Mouse (Mus musculus): ENCODE measurements around the gene Prdm1. TPM values are rescaled to one million over a fixed set of nuclear protein-coding genes. Genes with fewer than 3 reads are reported as not detected.

The Prdm1 gene
- total RNA-seq (2012; rRNA removed) = 2.2 and 3.1 TPM in 2 replicates

- Histone ChIP-seq H3K27ac (ENCODE audit: insufficient read depth, low read depth, low read length, poor library complexity, severe bottlenecking) (no peak within 1 kb of the TSS), H3K9ac (ENCODE audit: insufficient read depth, low read depth, low read length, poor library complexity, severe bottlenecking) (peak within 1 kb of the TSS; percentile 51), H3K4me1 (ENCODE audit: control insufficient read depth in 2 of 2, insufficient read depth in 2 of 2, low read length in 2 of 2, poor library complexity in 1 of 2) (peaks cover 2% of the 10 kb centered on the region in 2 experiments; a peak in 2 of 4 replicates), H3K4me3 (ENCODE audit: insufficient read depth in 1 of 2, low read depth in 1 of 2, low read length in 2 of 2, poor library complexity in 1 of 2, severe bottlenecking in 1 of 2) (peak within 1 kb of the TSS; percentile 67 to 76), H3K36me3 (ENCODE audit: control insufficient read depth, insufficient read depth, low read length, poor library complexity, severe bottlenecking) (no peaks in the 10 kb centered on the region), H3K9me3 (ENCODE audit: control insufficient read depth, insufficient read depth, low read depth, low read length) (no peaks in the 10 kb centered on the region)
- DNase-seq (ENCODE audit: low read depth, low spot score) = no peak
- in situ Hi-C loops (cut with MboI; ENCODE audit: low sequenced_read_pairs in 2 of 2, unreplicated experiment in 2 of 2) = no loop called here
- TF ChIP-seq ZC3H11A (IDR thresholded peaks at IDR 0.05; ENCODE audit: borderline replicate concordance, low read depth, low read length) = no peak
- no peak for TF ChIP-seq HCFC1 (IDR thresholded peaks at IDR 0.05; ENCODE audit: borderline replicate concordance, insufficient read depth, low read length)
- TF ChIP-seq ZNF384 (IDR thresholded peaks at IDR 0.05; ENCODE audit: low read depth, low read length) = no peak
- no peak for TF ChIP-seq MAFK (IDR thresholded peaks at IDR 0.05; ENCODE audit: insufficient read depth, low read depth, low read length)
- no peak for TF ChIP-seq CHD2 (IDR thresholded peaks at IDR 0.05; ENCODE audit: low read depth, low read length)
These were observed at the start of gene Prdm1 for GRCm38 (mm10) chr10:44528291-44529082. Gene Prdm1 (minus strand): TSS chr10:44528501.

- no peaks in the 10 kb centered on the region for H3K4me1 ChIP-seq (ENCODE audit: control insufficient read depth in 2 of 2, insufficient read depth in 2 of 2, low read length in 2 of 2, poor library complexity in 1 of 2)
- TF ChIP-seq CHD2 (IDR thresholded peaks at IDR 0.05; ENCODE audit: low read depth, low read length) (no peak), HCFC1 (IDR thresholded peaks at IDR 0.05; ENCODE audit: borderline replicate concordance, insufficient read depth, low read length) (no peak), ZC3H11A (IDR thresholded peaks at IDR 0.05; ENCODE audit: borderline replicate concordance, low read depth, low read length) (no peak), MAFK (IDR thresholded peaks at IDR 0.05; ENCODE audit: insufficient read depth, low read depth, low read length) (no peak), ZNF384 (IDR thresholded peaks at IDR 0.05; ENCODE audit: low read depth, low read length) (no peak)
- H3K9ac ChIP-seq (ENCODE audit: insufficient read depth, low read depth, low read length, poor library complexity, severe bottlenecking) = no peak overlapping the region
- H3K4me3 ChIP-seq (ENCODE audit: insufficient read depth in 1 of 2, low read depth in 1 of 2, low read length in 2 of 2, poor library complexity in 1 of 2, severe bottlenecking in 1 of 2) = no peak overlapping the region
- no peaks in the 10 kb centered on the region for H3K9me3 ChIP-seq (ENCODE audit: control insufficient read depth, insufficient read depth, low read depth, low read length)
- no peaks in the 10 kb centered on the region for H3K36me3 ChIP-seq (ENCODE audit: control insufficient read depth, insufficient read depth, low read length, poor library complexity, severe bottlenecking)
- DNase-seq (ENCODE audit: low read depth, low spot score) = no peak
- in situ Hi-C loops (cut with MboI; ENCODE audit: low sequenced_read_pairs in 2 of 2, unreplicated experiment in 2 of 2) = no loop called here
- no peak overlapping the region for H3K27ac ChIP-seq (ENCODE audit: insufficient read depth, low read depth, low read length, poor library complexity, severe bottlenecking)
These were observed 37.7 kb upstream of the Prdm1 start for GRCm38 (mm10) chr10:44565971-44566370.

- DNase-seq (ENCODE audit: low read depth, low spot score) = no peak
- Histone ChIP-seq H3K4me1 (ENCODE audit: control insufficient read depth in 2 of 2, insufficient read depth in 2 of 2, low read length in 2 of 2, poor library complexity in 1 of 2) (no peaks in the 10 kb centered on the region), H3K9ac (ENCODE audit: insufficient read depth, low read depth, low read length, poor library complexity, severe bottlenecking) (no peak overlapping the region), H3K27ac (ENCODE audit: insufficient read depth, low read depth, low read length, poor library complexity, severe bottlenecking) (no peak overlapping the region), H3K4me3 (ENCODE audit: insufficient read depth in 1 of 2, low read depth in 1 of 2, low read length in 2 of 2, poor library complexity in 1 of 2, severe bottlenecking in 1 of 2) (no peak overlapping the region), H3K36me3 (ENCODE audit: control insufficient read depth, insufficient read depth, low read length, poor library complexity, severe bottlenecking) (no peaks in the 10 kb centered on the region), H3K9me3 (ENCODE audit: control insufficient read depth, insufficient read depth, low read depth, low read length) (no peaks in the 10 kb centered on the region)
- in situ Hi-C loops (cut with MboI; ENCODE audit: low sequenced_read_pairs in 2 of 2, unreplicated experiment in 2 of 2) = no loop called here
- TF ChIP-seq HCFC1 (IDR thresholded peaks at IDR 0.05; ENCODE audit: borderline replicate concordance, insufficient read depth, low read length) (no peak), CHD2 (IDR thresholded peaks at IDR 0.05; ENCODE audit: low read depth, low read length) (no peak), ZC3H11A (IDR thresholded peaks at IDR 0.05; ENCODE audit: borderline replicate concordance, low read depth, low read length) (no peak), ZNF384 (IDR thresholded peaks at IDR 0.05; ENCODE audit: low read depth, low read length) (no peak), MAFK (IDR thresholded peaks at IDR 0.05; ENCODE audit: insufficient read depth, low read depth, low read length) (no peak)
These were observed 36.8 kb upstream of the Prdm1 start for GRCm38 (mm10) chr10:44565109-44565508.

GRCm38 (mm10) chr10:44556845-44557244 is 28.5 kb upstream of the Prdm1 start:
- Histone ChIP-seq H3K9me3 (ENCODE audit: control insufficient read depth, insufficient read depth, low read depth, low read length) (no peaks in the 10 kb centered on the region), H3K36me3 (ENCODE audit: control insufficient read depth, insufficient read depth, low read length, poor library complexity, severe bottlenecking) (no peaks in the 10 kb centered on the region; the same call in 1 of the 2 replicates), H3K27ac (ENCODE audit: insufficient read depth, low read depth, low read length, poor library complexity, severe bottlenecking) (no peak overlapping the region), H3K4me1 (ENCODE audit: control insufficient read depth in 2 of 2, insufficient read depth in 2 of 2, low read length in 2 of 2, poor library complexity in 1 of 2) (no peaks in the 10 kb centered on the region), H3K4me3 (ENCODE audit: insufficient read depth in 1 of 2, low read depth in 1 of 2, low read length in 2 of 2, poor library complexity in 1 of 2, severe bottlenecking in 1 of 2) (no peak overlapping the region), H3K9ac (ENCODE audit: insufficient read depth, low read depth, low read length, poor library complexity, severe bottlenecking) (no peak overlapping the region)
- DNase-seq (ENCODE audit: low read depth, low spot score) = no peak
- in situ Hi-C loops (cut with MboI; ENCODE audit: low sequenced_read_pairs in 2 of 2, unreplicated experiment in 2 of 2) = no loop called here
- no peak for TF ChIP-seq CHD2 (IDR thresholded peaks at IDR 0.05; ENCODE audit: low read depth, low read length)
- no peak for TF ChIP-seq MAFK (IDR thresholded peaks at IDR 0.05; ENCODE audit: insufficient read depth, low read depth, low read length)
